Mouse (Mus musculus): Measurements from ENCODE around the gene Tff2. TPM values are rescaled to one million over a fixed set of nuclear protein-coding genes. Genes with fewer than 3 reads are reported as not detected.

Gene Tff2
- polyA plus RNA-seq, 1 experiment: not detected

GRCm38 (mm10) chr17:31103823-31104222, 40.3 kb downstream of the Tff2 start:
- Histone ChIP-seq H3K9ac (ENCODE audit: low read depth, poor library complexity, severe bottlenecking) (no peak overlapping the region), H3K9me3 (replicated peaks; ENCODE audit: control insufficient read depth, insufficient read depth, low read length, poor library complexity, severe bottlenecking) (no peaks in the 10 kb centered on the region), H3K4me3 (ENCODE audit: low read depth, low read length) (no peak overlapping the region), H3K27me3 (ENCODE audit: control insufficient read depth, insufficient read depth, low read length, poor library complexity, severe bottlenecking) (no peaks in the 10 kb centered on the region), H3K27ac (ENCODE audit: insufficient read depth, low read length) (no peak overlapping the region), H3K4me1 (ENCODE audit: control insufficient read depth, insufficient read depth, low read length) (no peaks in the 10 kb centered on the region), H3K36me3 (ENCODE audit: control insufficient read depth, insufficient read depth, low read length, poor library complexity, severe bottlenecking) (no peaks in the 10 kb centered on the region)
- TF ChIP-seq CTCF (IDR thresholded peaks at IDR 0.05; ENCODE audit: low read depth, low read length): no peak
- TF ChIP-seq POLR2A (IDR thresholded peaks at IDR 0.05; ENCODE audit: insufficient read depth, low read length): no peak
- TF ChIP-seq EP300 (IDR thresholded peaks at IDR 0.05; ENCODE audit: insufficient read depth, low read depth, low read length): no peak

GRCm38 (mm10) chr17:31103007-31103570, 41.0 kb downstream of the Tff2 start:
- no peak overlapping the region for H3K27ac ChIP-seq (ENCODE audit: insufficient read depth, low read length)
- no peaks in the 10 kb centered on the region for H3K36me3 ChIP-seq (ENCODE audit: control insufficient read depth, insufficient read depth, low read length, poor library complexity, severe bottlenecking)
- H3K4me3 ChIP-seq (ENCODE audit: low read depth, low read length): no peak overlapping the region
- no peaks in the 10 kb centered on the region for H3K4me1 ChIP-seq (ENCODE audit: control insufficient read depth, insufficient read depth, low read length)
- TF ChIP-seq EP300 (IDR thresholded peaks at IDR 0.05; ENCODE audit: insufficient read depth, low read depth, low read length): no peak
- no peak for TF ChIP-seq POLR2A (IDR thresholded peaks at IDR 0.05; ENCODE audit: insufficient read depth, low read length)
- no peak for TF ChIP-seq CTCF (IDR thresholded peaks at IDR 0.05; ENCODE audit: low read depth, low read length)
- H3K27me3 ChIP-seq (ENCODE audit: control insufficient read depth, insufficient read depth, low read length, poor library complexity, severe bottlenecking): no peaks in the 10 kb centered on the region
- H3K9me3 ChIP-seq (replicated peaks; ENCODE audit: control insufficient read depth, insufficient read depth, low read length, poor library complexity, severe bottlenecking): no peaks in the 10 kb centered on the region
- H3K9ac ChIP-seq (ENCODE audit: low read depth, poor library complexity, severe bottlenecking): no peak overlapping the region

GRCm38 (mm10) chr17:31098788-31099187, 45.3 kb downstream of the Tff2 start:
- no peak overlapping the region for H3K4me3 ChIP-seq (ENCODE audit: low read depth, low read length)
- H3K27ac ChIP-seq (ENCODE audit: insufficient read depth, low read length): no peak overlapping the region
- H3K36me3 ChIP-seq (ENCODE audit: control insufficient read depth, insufficient read depth, low read length, poor library complexity, severe bottlenecking): no peaks in the 10 kb centered on the region
- H3K27me3 ChIP-seq (ENCODE audit: control insufficient read depth, insufficient read depth, low read length, poor library complexity, severe bottlenecking): no peaks in the 10 kb centered on the region
- H3K9ac ChIP-seq (ENCODE audit: low read depth, poor library complexity, severe bottlenecking): no peak overlapping the region
- TF ChIP-seq POLR2A (IDR thresholded peaks at IDR 0.05; ENCODE audit: insufficient read depth, low read length): no peak
- TF ChIP-seq CTCF (IDR thresholded peaks at IDR 0.05; ENCODE audit: low read depth, low read length): no peak
- TF ChIP-seq EP300 (IDR thresholded peaks at IDR 0.05; ENCODE audit: insufficient read depth, low read depth, low read length): no peak
- H3K9me3 ChIP-seq (replicated peaks; ENCODE audit: control insufficient read depth, insufficient read depth, low read length, poor library complexity, severe bottlenecking): no peaks in the 10 kb centered on the region
- H3K4me1 ChIP-seq (ENCODE audit: control insufficient read depth, insufficient read depth, low read length): peaks cover 5% of the 10 kb centered on the region

GRCm38 (mm10) chr17:31096893-31097292, 47.2 kb downstream of the Tff2 start:
- Histone ChIP-seq H3K9ac (ENCODE audit: low read depth, poor library complexity, severe bottlenecking) (no peak overlapping the region), H3K27me3 (ENCODE audit: control insufficient read depth, insufficient read depth, low read length, poor library complexity, severe bottlenecking) (no peaks in the 10 kb centered on the region), H3K27ac (ENCODE audit: insufficient read depth, low read length) (no peak overlapping the region), H3K4me3 (ENCODE audit: low read depth, low read length) (no peak overlapping the region), H3K9me3 (replicated peaks; ENCODE audit: control insufficient read depth, insufficient read depth, low read length, poor library complexity, severe bottlenecking) (no peaks in the 10 kb centered on the region), H3K4me1 (ENCODE audit: control insufficient read depth, insufficient read depth, low read length) (peaks cover 5% of the 10 kb centered on the region), H3K36me3 (ENCODE audit: control insufficient read depth, insufficient read depth, low read length, poor library complexity, severe bottlenecking) (no peaks in the 10 kb centered on the region)
- TF ChIP-seq CTCF (IDR thresholded peaks at IDR 0.05; ENCODE audit: low read depth, low read length) (no peak), EP300 (IDR thresholded peaks at IDR 0.05; ENCODE audit: insufficient read depth, low read depth, low read length) (no peak)

GRCm38 (mm10) chr17:31095570-31095969, 48.5 kb downstream of the Tff2 start:
- TF ChIP-seq EP300 (IDR thresholded peaks at IDR 0.05; ENCODE audit: insufficient read depth, low read depth, low read length) (no peak), CTCF (IDR thresholded peaks at IDR 0.05; ENCODE audit: low read depth, low read length) (no peak), POLR2A (IDR thresholded peaks at IDR 0.05; ENCODE audit: insufficient read depth, low read length) (no peak)
- Histone ChIP-seq H3K9me3 (replicated peaks; ENCODE audit: control insufficient read depth, insufficient read depth, low read length, poor library complexity, severe bottlenecking) (no peaks in the 10 kb centered on the region), H3K27me3 (ENCODE audit: control insufficient read depth, insufficient read depth, low read length, poor library complexity, severe bottlenecking) (no peaks in the 10 kb centered on the region), H3K4me3 (ENCODE audit: low read depth, low read length) (no peak overlapping the region), H3K4me1 (ENCODE audit: control insufficient read depth, insufficient read depth, low read length) (peaks cover 5% of the 10 kb centered on the region), H3K9ac (ENCODE audit: low read depth, poor library complexity, severe bottlenecking) (no peak overlapping the region), H3K36me3 (ENCODE audit: control insufficient read depth, insufficient read depth, low read length, poor library complexity, severe bottlenecking) (no peaks in the 10 kb centered on the region), H3K27ac (ENCODE audit: insufficient read depth, low read length) (no peak overlapping the region)

GRCm38 (mm10) chr17:31094781-31095180, 49.3 kb downstream of the Tff2 start:
- H3K36me3 ChIP-seq (ENCODE audit: control insufficient read depth, insufficient read depth, low read length, poor library complexity, severe bottlenecking): no peaks in the 10 kb centered on the region
- H3K27me3 ChIP-seq (ENCODE audit: control insufficient read depth, insufficient read depth, low read length, poor library complexity, severe bottlenecking): no peaks in the 10 kb centered on the region
- H3K27ac ChIP-seq (ENCODE audit: insufficient read depth, low read length): no peak overlapping the region
- H3K4me1 ChIP-seq (ENCODE audit: control insufficient read depth, insufficient read depth, low read length): peaks cover 5% of the 10 kb centered on the region
- no peaks in the 10 kb centered on the region for H3K9me3 ChIP-seq (replicated peaks; ENCODE audit: control insufficient read depth, insufficient read depth, low read length, poor library complexity, severe bottlenecking)
- TF ChIP-seq EP300 (IDR thresholded peaks at IDR 0.05; ENCODE audit: insufficient read depth, low read depth, low read length): no peak
- no peak for TF ChIP-seq CTCF (IDR thresholded peaks at IDR 0.05; ENCODE audit: low read depth, low read length)
- no peak for TF ChIP-seq POLR2A (IDR thresholded peaks at IDR 0.05; ENCODE audit: insufficient read depth, low read length)
- H3K9ac ChIP-seq (ENCODE audit: low read depth, poor library complexity, severe bottlenecking): no peak overlapping the region
- H3K4me3 ChIP-seq (ENCODE audit: low read depth, low read length): no peak overlapping the region

Other genes with a start within 250 kb of the Tff2 start
- gene Glp1r, start 242.5 kb downstream of the Tff2 start, polyA plus RNA-seq (2011; ENCODE audit: insufficient read depth, insufficient read length, low read depth, missing spikeins): 1.9 and 2.2 TPM in 2 replicates
- gene Umodl1, start 189.6 kb downstream of the Tff2 start, polyA plus RNA-seq (2011; ENCODE audit: insufficient read depth, insufficient read length, low read depth, missing spikeins): not detected in 2 replicates
- gene Abcg1, start 86.6 kb downstream of the Tff2 start, polyA plus RNA-seq (2011; ENCODE audit: insufficient read depth, insufficient read length, low read depth, missing spikeins): 8.4 and 11.7 TPM in 2 replicates
- gene Tff3, start 14.6 kb downstream of the Tff2 start, polyA plus RNA-seq (2011; ENCODE audit: insufficient read depth, insufficient read length, low read depth, missing spikeins): not detected in 2 replicates
- not detected in 2 replicates for gene Tff1, start 21.0 kb upstream of the Tff2 start, polyA plus RNA-seq (2011; ENCODE audit: insufficient read depth, insufficient read length, low read depth, missing spikeins)
- gene Tmprss3, start 54.7 kb upstream of the Tff2 start, polyA plus RNA-seq (2011; ENCODE audit: insufficient read depth, insufficient read length, low read depth, missing spikeins): 0.24 TPM in 1 of 2 replicates, not detected in the other
- gene Ubash3a, start 63.6 kb upstream of the Tff2 start, polyA plus RNA-seq (2011; ENCODE audit: insufficient read depth, insufficient read length, low read depth, missing spikeins): 3.5 and 4.4 TPM in 2 replicates
- gene Rsph1, start 133.1 kb upstream of the Tff2 start, polyA plus RNA-seq (2011; ENCODE audit: insufficient read depth, insufficient read length, low read depth, missing spikeins): 11.3 and 11.5 TPM in 2 replicates
- 13.4 and 14.6 TPM in 2 replicates for gene Slc37a1, start 142.5 kb upstream of the Tff2 start, polyA plus RNA-seq (2011; ENCODE audit: insufficient read depth, insufficient read length, low read depth, missing spikeins)
- gene Pde9a, start 241.9 kb upstream of the Tff2 start, polyA plus RNA-seq (2011; ENCODE audit: insufficient read depth, insufficient read length, low read depth, missing spikeins): 11.0 and 12.1 TPM in 2 replicates